Mouse (Mus musculus): ENCODE results near the gene Mbnl2. TPM values are rescaled to one million over a fixed set of nuclear protein-coding genes. Genes with fewer than 3 reads are reported as not detected.

The Mbnl2 gene
- polyA plus RNA-seq, 1 experiment from 2014 or later: 146 TPM

DNA sequence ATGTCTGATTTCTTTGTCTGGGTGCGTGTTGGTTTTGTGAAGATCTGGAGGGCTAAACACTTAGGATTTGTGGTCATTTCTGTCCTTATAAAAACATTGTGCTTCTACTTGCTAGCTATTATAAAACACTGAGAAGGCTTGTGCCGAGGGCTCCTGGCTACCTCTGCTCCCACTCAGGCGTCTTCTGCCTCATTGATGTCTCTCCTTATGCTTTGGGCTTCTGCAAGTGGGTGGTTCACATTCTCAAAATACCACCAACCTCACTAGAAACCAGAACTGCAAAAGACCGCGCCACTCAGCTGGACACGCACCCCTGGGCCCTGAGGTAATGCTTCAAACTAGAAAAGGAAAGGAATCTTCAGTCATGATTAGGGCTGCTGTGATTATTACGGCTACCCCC lies 14.1 kb downstream of the Mbnl2 start:
- no peak for ATAC-seq (ENCODE audit: insufficient number of reproducible peaks, insufficient read depth, low FRiP score, low TSS enrichment, low read depth)
- Histone ChIP-seq H3K4me1 (peaks cover 92% of the 10 kb centered on the region), H3K27ac (peak overlapping the region; percentile 86), H3K27me3 (no peaks in the 10 kb centered on the region), H3K36me3 (peaks cover 19% of the 10 kb centered on the region), H3K4me3 (no peak overlapping the region), H3K9ac (no peak overlapping the region), H3K9me3 (no peaks in the 10 kb centered on the region), H3K4me2 (peak overlapping the region; percentile 32)
- 49% methylated on average over 7 of the region's 7 CpGs for WGBS

DNA sequence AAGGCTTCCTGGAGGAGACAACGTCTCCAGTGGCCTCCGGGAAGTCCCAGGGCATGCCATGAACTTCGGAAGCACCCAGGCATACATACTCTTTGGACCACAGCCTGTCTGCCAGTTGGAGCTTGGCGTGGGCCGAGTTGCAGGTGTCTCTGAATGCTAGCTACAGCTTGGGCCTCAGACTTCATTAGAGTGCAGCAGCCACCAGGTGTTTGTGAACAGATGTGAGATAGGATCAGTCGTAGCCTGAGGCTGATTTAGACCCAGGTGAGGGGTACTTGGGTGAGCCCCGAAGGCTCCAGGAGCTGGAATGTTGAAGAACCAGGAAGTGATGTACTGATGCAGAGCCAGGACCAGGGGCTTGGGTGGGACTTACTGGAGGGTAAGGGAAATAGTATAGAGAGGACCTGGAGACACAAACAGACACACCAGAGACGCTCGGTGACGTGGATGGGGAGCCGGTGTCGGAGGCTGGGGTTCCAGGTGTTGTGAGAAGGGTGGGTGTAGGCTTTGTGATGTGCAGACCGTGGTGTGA lies 15.8 kb downstream of the Mbnl2 start:
- ATAC-seq (ENCODE audit: insufficient number of reproducible peaks, insufficient read depth, low FRiP score, low TSS enrichment, low read depth): no peak
- Histone ChIP-seq H3K4me3 (no peak overlapping the region), H3K9me3 (no peaks in the 10 kb centered on the region), H3K4me1 (peaks cover 90% of the 10 kb centered on the region), H3K4me2 (no peak overlapping the region), H3K36me3 (peaks cover 19% of the 10 kb centered on the region), H3K27me3 (no peaks in the 10 kb centered on the region), H3K9ac (no peak overlapping the region), H3K27ac (no peak overlapping the region)
- WGBS: 82% methylated on average over 13 of the region's 13 CpGs

DNA sequence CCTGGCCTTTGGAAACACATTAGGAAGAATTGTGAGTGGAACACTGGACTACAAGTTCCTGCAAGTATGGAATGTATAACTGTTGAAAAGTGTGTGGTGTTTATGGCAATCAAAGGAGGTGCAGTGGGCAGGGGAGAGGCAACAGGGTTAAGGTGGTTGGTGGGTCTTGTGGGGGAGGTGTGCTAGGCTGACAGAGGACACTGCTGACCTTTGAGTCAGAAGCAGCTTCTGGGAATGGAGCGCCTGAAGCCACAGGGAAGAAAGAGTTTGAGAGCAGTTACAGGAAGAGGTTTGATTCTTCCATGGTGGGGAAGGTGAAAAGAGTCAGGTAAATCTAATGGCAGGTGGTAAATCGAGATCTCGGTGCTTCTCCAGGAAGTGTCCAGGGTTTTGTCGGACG lies 16.7 kb downstream of the Mbnl2 start:
- Histone ChIP-seq H3K27me3 (no peaks in the 10 kb centered on the region), H3K9me3 (no peaks in the 10 kb centered on the region), H3K27ac (peak overlapping the region; percentile 13; the same call in 1 of the 2 replicates), H3K4me1 (peaks cover 90% of the 10 kb centered on the region), H3K9ac (no peak overlapping the region), H3K4me2 (no peak overlapping the region), H3K4me3 (no peak overlapping the region), H3K36me3 (peaks cover 17% of the 10 kb centered on the region)
- no peak for ATAC-seq (ENCODE audit: insufficient number of reproducible peaks, insufficient read depth, low FRiP score, low TSS enrichment, low read depth)
- 61% methylated on average over 5 of the region's 5 CpGs for WGBS

DNA sequence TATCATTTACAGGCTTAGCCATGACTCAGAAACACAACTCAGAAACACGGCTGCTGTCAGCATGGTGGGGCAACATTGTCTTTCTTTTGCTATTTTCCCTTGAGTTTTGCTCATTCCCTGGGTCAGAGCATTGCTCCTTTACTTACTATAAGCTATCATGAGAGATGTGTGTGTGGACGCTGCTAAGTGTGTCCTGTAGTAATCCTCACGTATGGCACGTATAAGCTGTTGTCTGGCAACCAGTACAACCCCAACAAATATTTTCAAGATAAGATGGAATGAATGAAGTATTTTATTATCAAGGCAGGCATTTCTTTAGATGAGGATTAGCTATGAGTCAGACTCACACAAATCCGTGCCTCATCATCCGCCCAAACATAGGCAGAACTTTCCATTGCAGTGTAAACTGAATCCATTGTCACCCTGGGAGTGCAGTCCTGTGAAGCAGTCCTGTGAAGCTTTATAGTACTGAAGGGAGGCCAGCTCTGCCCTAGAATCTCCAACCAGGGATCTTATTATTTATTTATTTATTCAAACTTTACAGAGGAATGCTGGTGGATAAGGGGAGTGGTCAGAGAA lies 17.2 kb downstream of the Mbnl2 start:
- Histone ChIP-seq H3K36me3 (peaks cover 13% of the 10 kb centered on the region), H3K4me3 (no peak overlapping the region), H3K4me1 (peaks cover 90% of the 10 kb centered on the region), H3K9ac (no peak overlapping the region), H3K9me3 (no peaks in the 10 kb centered on the region), H3K4me2 (no peak overlapping the region), H3K27ac (peak overlapping the region; percentile 39; the same call in 1 of the 2 replicates), H3K27me3 (no peaks in the 10 kb centered on the region)
- 74% methylated on average over 6 of the region's 6 CpGs for WGBS
- no peak for ATAC-seq (ENCODE audit: insufficient number of reproducible peaks, insufficient read depth, low FRiP score, low TSS enrichment, low read depth)

DNA sequence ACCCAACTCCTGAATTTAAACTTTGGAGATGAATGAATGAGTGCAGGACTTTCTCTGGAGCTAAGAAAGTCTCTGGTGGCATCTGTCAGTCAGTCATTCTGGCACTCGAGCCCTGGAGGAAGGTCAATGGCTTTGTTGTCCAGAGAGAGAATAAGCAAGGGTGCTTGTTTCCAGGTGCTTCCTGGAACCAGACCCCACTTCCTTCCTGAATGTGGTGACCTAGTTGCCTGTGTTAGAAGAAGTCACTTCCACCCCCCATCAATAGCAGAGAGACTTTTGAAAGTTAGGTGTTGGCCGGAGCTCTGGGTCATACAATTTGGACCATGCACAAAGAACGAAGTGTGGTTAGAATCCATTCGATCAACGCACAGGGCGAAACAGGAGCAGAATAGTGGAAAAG lies 19.0 kb downstream of the Mbnl2 start:
- Histone ChIP-seq H3K4me2 (no peak overlapping the region), H3K4me1 (peaks cover 86% of the 10 kb centered on the region), H3K9me3 (no peaks in the 10 kb centered on the region), H3K9ac (no peak overlapping the region), H3K27ac (peak overlapping the region; percentile 65), H3K4me3 (no peak overlapping the region), H3K27me3 (no peaks in the 10 kb centered on the region), H3K36me3 (peaks cover 13% of the 10 kb centered on the region)
- 80% methylated on average over 6 of the region's 6 CpGs for WGBS
- ATAC-seq (ENCODE audit: insufficient number of reproducible peaks, insufficient read depth, low FRiP score, low TSS enrichment, low read depth): no peak

DNA sequence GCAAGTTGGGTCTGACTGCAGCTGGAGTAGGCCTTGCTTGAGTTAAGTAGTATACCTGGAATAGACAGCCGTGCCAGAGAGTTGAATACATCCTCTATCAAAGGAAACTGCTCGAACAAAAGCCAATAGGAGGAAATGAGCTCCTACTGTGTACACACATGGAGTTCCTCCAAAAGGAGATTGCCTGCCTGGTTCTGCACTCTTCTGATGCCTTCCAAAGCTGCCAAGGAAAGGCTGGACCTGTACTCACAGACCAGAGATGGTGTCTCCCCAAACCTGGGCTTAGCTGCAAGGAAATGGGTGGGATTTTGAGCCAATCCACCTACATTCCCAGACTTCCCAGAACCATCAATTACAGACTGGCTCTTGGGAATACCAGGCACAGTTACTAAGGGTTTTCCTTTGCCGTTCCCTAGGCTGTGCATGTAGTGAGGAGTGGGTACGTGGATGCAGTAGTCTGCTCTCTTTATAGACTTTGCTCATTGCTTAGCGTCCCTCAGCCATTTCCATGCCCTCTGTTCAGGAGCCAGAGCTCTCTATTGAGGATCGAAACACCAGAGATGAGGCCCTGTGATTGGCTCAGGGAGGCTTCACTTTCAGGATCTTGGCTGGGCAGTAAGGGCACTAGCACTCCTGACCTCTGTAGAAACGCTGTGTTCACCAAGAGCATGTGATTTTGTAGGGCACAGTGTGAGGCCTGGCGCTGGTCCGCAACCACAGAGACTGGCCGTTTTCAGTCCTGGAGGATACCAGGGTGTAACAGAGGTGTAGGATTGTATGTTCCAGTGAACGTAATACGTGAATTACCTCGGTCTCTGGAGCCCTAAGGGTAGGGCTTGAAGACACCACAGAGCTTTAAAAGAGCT lies 20.1 kb downstream of the Mbnl2 start:
- ATAC-seq (ENCODE audit: insufficient number of reproducible peaks, insufficient read depth, low FRiP score, low TSS enrichment, low read depth): no peak
- Histone ChIP-seq H3K9me3 (no peaks in the 10 kb centered on the region), H3K27ac (peak overlapping the region; percentile 87), H3K4me2 (peak overlapping the region; percentile 48), H3K4me1 (peaks cover 88% of the 10 kb centered on the region), H3K9ac (0 out of 2 replicates have a peak overlapping the region, but pooled peaks have one; percentile 56), H3K36me3 (peaks cover 9% of the 10 kb centered on the region), H3K4me3 (no peak overlapping the region), H3K27me3 (no peaks in the 10 kb centered on the region)
- 70% methylated on average over 13 of the region's 13 CpGs for WGBS

DNA sequence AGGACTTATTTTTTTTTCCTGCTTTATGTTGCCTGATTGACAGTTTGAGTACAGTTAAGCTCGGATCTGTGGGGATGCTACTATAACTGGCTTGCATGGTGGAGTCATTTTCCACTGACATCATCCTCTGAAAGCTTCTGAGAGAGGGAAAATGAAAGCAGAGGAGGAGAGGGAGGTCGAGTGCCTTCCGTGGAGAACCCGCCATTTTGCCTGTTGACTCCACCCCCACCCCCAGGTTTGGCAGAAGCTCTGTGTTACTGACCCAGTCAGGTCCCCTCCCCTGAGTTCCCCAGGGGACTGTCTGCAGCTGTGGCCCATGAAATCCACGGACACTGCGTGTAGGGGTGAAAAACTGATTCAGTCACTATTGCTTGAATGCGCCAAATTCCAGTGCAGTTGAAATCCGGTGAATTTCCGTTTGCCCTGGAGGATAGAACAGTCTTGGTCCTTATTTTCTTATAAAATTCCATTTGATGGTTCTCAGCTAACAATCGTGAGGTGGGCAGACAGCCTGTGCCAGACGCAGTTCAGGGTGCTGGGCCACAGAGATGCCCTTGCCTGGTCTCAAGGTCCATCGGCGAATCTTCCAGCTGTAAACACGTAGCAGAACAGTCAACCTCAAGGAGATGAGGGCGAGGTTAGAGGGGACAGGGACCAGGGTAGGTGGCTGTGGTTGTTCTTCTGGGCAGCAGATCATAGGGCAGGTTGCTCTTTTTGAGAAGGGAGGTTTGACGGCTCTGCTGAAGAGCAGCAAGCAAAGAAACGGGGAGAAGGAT lies 20.9 kb downstream of the Mbnl2 start:
- peak overlapping the region; percentile 16; the same call in 1 of the 2 replicates for H3K4me3 ChIP-seq
- peak overlapping the region; percentile 87 for H3K27ac ChIP-seq
- WGBS: 39% methylated on average over 17 of the region's 17 CpGs
- no peak for ATAC-seq (ENCODE audit: insufficient number of reproducible peaks, insufficient read depth, low FRiP score, low TSS enrichment, low read depth)
- H3K27me3 ChIP-seq: no peaks in the 10 kb centered on the region
- peak overlapping the region; percentile 56; the same call in 1 of the 2 replicates for H3K9ac ChIP-seq
- peaks cover 83% of the 10 kb centered on the region for H3K4me1 ChIP-seq
- H3K36me3 ChIP-seq: peaks cover under 1% of the 10 kb centered on the region
- H3K4me2 ChIP-seq: peak overlapping the region; percentile 48
- H3K9me3 ChIP-seq: no peaks in the 10 kb centered on the region

DNA sequence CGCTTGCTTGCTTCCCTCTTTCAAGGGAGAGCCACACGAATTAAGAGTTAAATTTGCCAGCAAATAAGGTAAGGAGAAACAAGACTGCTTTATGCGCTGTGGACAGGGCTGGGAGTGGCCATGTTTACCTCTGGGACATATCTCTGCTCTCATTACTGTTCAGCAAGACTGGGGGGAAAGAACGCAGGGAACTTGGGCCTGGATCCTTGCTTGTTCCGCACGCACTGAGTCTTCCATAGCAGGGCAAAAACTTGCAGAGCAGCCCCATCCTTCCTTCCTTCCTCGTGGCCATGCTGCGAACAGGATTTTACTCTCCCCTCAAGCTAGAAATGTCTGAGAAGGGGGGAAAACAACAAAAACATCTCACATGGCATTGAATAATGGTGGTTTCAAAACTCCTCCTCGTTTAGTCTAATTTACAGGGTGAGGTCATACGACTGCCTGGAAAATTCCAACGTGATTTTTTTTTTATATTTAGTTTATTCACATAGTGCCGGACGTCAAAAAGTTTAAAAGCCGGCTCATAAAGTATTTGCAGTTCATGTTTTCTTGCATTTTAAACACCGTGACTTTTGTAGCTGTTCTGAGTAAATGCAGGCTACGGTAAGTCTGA lies 21.8 kb downstream of the Mbnl2 start:
- peak overlapping the region; percentile 16 for H3K4me3 ChIP-seq
- no peaks in the 10 kb centered on the region for H3K9me3 ChIP-seq
- H3K27me3 ChIP-seq: no peaks in the 10 kb centered on the region
- 0 out of 2 replicates have a peak, but pooled peaks have one; percentile 48 for ATAC-seq (ENCODE audit: insufficient number of reproducible peaks, insufficient read depth, low FRiP score, low TSS enrichment, low read depth)
- 7% methylated on average over 16 of the region's 16 CpGs for WGBS
- H3K4me1 ChIP-seq: peaks cover 74% of the 10 kb centered on the region
- no peaks in the 10 kb centered on the region for H3K36me3 ChIP-seq
- H3K27ac ChIP-seq: peak overlapping the region; percentile 87
- peak overlapping the region; percentile 56; the same call in 1 of the 2 replicates for H3K9ac ChIP-seq
- H3K4me2 ChIP-seq: peak overlapping the region; percentile 48

DNA sequence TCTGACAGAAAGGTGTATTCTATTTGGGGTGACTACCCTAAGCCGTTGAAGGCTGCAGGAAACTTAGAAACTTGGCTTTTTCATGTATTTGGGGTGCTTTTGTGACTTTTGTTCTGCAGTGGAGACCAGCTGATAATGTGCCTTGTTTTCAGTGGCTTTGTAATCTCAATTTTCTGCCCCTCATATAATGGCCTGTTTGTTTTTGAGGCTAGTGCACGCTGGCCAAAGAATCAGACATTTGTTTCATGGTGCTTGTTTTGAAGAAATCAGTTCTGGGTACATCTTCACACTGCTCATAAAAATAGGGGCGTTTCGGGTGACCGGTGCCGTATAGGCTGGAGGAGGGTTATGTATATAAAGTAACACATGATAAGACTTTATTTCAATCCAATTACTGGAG lies 22.4 kb downstream of the Mbnl2 start:
- Histone ChIP-seq H3K9me3 (no peaks in the 10 kb centered on the region), H3K4me1 (peaks cover 70% of the 10 kb centered on the region), H3K36me3 (no peaks in the 10 kb centered on the region), H3K4me3 (peak overlapping the region; percentile 14; the same call in 1 of the 2 replicates), H3K27ac (peak overlapping the region; percentile 87), H3K9ac (no peak overlapping the region; the same call in 1 of the 2 replicates), H3K4me2 (peak overlapping the region; percentile 48), H3K27me3 (no peaks in the 10 kb centered on the region)
- no peak for ATAC-seq (ENCODE audit: insufficient number of reproducible peaks, insufficient read depth, low FRiP score, low TSS enrichment, low read depth)
- WGBS: 60% methylated on average over 6 of the region's 6 CpGs

DNA sequence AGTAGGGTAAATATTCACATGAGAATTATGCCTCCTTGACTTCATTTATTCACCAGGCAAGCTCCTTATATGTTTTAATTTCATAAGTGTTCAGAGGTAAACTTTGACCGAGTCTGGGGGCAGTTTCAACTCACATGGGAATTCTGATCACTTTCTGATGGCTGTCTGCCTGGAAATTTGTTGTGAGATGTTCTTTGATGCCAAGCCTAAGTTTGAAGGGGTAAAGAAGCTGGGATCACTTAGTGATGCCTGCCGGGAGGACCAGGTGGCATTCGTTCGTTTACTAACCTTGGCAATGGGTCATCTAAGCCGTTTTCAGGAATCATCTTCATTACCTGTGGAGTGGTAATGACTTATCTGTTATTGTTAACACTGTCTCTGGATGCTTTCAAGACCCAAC lies 23.0 kb downstream of the Mbnl2 start:
- Histone ChIP-seq H3K9ac (no peak overlapping the region), H3K4me3 (no peak overlapping the region), H3K27ac (no peak overlapping the region), H3K9me3 (no peaks in the 10 kb centered on the region), H3K27me3 (no peaks in the 10 kb centered on the region), H3K4me2 (no peak overlapping the region), H3K4me1 (peaks cover 71% of the 10 kb centered on the region), H3K36me3 (no peaks in the 10 kb centered on the region)
- 58% methylated on average over 5 of the region's 5 CpGs for WGBS
- ATAC-seq (ENCODE audit: insufficient number of reproducible peaks, insufficient read depth, low FRiP score, low TSS enrichment, low read depth): no peak

DNA sequence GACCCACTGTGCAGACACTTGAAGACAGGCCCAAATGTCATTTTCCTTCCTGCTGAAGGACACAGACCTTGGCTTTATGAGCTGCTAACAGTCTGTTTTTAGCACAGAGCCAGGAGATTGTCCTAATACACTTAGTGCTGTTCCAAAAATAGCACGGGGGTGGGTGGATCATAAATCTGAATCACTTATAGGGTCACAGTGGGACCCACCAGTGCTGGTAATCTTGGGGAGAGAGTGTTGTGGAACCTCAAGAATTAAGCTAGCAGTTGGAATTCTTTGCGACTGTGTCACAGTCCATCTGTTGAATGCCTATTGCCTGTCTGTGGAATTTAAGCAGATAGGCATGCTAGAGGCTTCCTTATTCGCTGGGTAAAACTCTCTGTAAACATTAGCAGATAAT lies 24.2 kb downstream of the Mbnl2 start:
- peaks cover 67% of the 10 kb centered on the region for H3K4me1 ChIP-seq
- no peak overlapping the region for H3K4me3 ChIP-seq
- no peak overlapping the region for H3K4me2 ChIP-seq
- H3K9me3 ChIP-seq: no peaks in the 10 kb centered on the region
- no peak overlapping the region for H3K9ac ChIP-seq
- no peak overlapping the region for H3K27ac ChIP-seq
- H3K36me3 ChIP-seq: no peaks in the 10 kb centered on the region
- ATAC-seq (ENCODE audit: insufficient number of reproducible peaks, insufficient read depth, low FRiP score, low TSS enrichment, low read depth): no peak
- H3K27me3 ChIP-seq: no peaks in the 10 kb centered on the region
- WGBS: 45% methylated on average over 3 of the region's 3 CpGs
